Mouse (Mus musculus): Measurements from ENCODE around the gene Limk1. TPM values are rescaled to one million over a fixed set of nuclear protein-coding genes. Genes with fewer than 3 reads are reported as not detected.

The Limk1 gene
- 16.0 and 16.9 TPM in 2 replicates for polyA plus RNA-seq (2015; fragmentation: Nextera tagmentation; extraction: Ambion mirVana)

DNA sequence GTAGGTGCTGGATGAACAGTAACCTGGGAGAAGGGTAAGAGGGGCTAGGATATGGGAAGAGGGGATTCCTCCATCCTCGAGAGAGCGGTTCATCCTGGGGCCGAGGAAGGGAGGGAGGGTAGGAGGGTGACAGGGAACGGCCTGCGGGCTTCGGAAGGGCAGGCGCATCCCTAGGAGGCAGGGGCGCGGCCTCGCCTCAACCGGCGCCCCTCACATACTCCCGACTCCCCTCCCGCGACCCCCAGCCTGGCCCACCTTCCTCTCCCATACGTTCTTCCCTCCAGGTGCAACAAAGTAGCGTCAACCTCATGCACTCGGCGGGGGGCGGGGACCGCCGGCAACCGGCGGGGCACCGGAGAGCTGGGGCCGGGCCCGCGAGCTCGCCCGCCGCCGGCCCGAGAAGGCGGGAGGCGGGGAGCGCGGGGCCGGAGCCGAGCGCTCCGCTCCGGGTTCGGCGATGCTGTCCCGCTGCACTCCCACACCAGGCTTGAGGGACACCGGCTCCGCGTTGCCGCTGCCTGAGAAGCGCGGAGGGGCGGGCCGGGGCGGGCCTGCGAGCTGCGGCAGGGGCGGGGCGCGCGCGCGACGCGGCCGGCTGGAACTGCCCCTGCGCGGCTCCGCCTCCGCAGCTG is at the start of gene Limk1:
Gene Limk1, minus strand, starts transcription at position 513 of the 632 bp plus-strand sequence.
- Histone ChIP-seq H3K4me1 (peaks cover 23% of the 10 kb centered on the region), H3K27ac (replicated peaks) (peak within 1 kb of the TSS; percentile 94), H3K27me3 (no peaks in the 10 kb centered on the region), H3K4me3 (peak within 1 kb of the TSS; percentile 88), H3K4me2 (replicated peaks) (peak within 1 kb of the TSS; percentile 72), H3K36me3 (peaks cover 23% of the 10 kb centered on the region), H3K9ac (replicated peaks) (peak within 1 kb of the TSS; percentile 85), H3K9me3 (no peaks in the 10 kb centered on the region)
- WGBS, result under 1% methylated on average over 53 of the region's 69 CpGs
- peak; percentile 39 for ATAC-seq (replicated peaks)

DNA sequence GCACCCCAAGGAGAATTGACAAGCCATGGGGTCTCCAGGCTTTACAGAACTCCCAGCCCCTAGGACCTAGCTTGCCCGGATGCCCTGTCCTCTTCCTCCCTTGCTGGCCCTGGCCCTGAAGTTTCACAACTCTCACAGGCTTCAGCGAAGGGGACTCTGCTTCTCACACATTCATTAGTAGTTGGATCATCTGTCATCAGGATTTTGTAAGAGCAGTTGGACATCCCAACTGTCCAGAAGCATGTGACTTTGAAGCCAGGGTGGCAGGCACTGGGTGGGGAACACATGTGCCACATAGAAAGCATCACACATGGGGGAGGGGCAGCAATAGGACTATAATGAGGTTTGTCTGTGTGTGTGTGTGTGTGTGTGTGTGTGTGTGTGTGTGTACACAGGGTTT is 46.5 kb upstream of the Limk1 start:
- H3K27ac ChIP-seq (replicated peaks), result no peak overlapping the region
- H3K4me1 ChIP-seq, result no peaks in the 10 kb centered on the region
- no peaks in the 10 kb centered on the region for H3K36me3 ChIP-seq
- WGBS, result 88% methylated on average over 2 of the region's 2 CpGs
- H3K9me3 ChIP-seq, result no peaks in the 10 kb centered on the region
- ATAC-seq (replicated peaks), result no peak
- no peak overlapping the region for H3K4me3 ChIP-seq
- no peaks in the 10 kb centered on the region for H3K27me3 ChIP-seq
- no peak overlapping the region for H3K4me2 ChIP-seq (replicated peaks)
- no peak overlapping the region for H3K9ac ChIP-seq (replicated peaks)

DNA sequence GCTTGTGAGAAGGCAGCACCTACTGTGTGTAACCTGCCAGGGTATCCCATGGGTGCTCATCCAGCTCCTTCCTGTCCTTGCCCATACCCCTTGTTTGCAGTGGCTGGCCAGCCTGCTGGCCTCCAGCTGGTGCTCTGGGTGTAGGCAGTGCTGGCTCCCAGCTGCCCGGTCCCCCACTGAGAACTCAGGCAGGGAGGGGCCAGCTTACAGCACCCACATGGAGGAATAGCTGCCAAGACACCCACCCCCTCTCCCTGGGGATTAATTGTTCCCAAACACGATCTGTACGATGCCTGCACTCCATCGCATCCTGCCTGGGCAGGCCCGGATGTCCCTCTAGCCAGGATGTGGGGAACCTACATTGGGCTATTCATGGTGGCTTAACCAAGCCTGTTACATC is 45.7 kb upstream of the Limk1 start:
- H3K27ac ChIP-seq (replicated peaks), result no peak overlapping the region
- H3K9ac ChIP-seq (replicated peaks), result no peak overlapping the region
- WGBS, result 68% methylated on average over 5 of the region's 5 CpGs
- H3K4me2 ChIP-seq (replicated peaks), result no peak overlapping the region
- H3K4me1 ChIP-seq, result no peaks in the 10 kb centered on the region
- no peak for ATAC-seq (replicated peaks)
- no peaks in the 10 kb centered on the region for H3K36me3 ChIP-seq
- H3K4me3 ChIP-seq, result no peak overlapping the region
- no peaks in the 10 kb centered on the region for H3K9me3 ChIP-seq
- no peaks in the 10 kb centered on the region for H3K27me3 ChIP-seq

DNA sequence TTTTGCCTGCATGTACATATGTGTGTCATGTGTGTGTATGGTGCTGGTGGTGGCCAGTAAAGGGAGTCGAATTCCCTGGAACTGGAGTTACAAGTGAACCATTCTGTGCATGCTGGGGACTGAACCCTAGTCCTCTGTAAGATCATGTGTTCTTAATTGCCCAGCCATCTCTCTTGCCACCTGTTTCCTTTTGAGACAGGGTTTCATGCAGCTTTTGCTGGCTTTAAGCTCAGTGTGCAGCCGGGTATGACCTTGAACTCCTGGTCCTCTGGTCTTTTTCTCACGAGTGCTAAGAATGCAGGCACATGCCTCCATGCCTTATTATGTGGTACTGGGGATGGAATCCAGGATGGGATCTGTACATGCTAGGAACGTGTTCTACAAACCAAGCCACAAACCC is 44.8 kb upstream of the Limk1 start:
- no peaks in the 10 kb centered on the region for H3K9me3 ChIP-seq
- H3K27me3 ChIP-seq, result no peaks in the 10 kb centered on the region

DNA sequence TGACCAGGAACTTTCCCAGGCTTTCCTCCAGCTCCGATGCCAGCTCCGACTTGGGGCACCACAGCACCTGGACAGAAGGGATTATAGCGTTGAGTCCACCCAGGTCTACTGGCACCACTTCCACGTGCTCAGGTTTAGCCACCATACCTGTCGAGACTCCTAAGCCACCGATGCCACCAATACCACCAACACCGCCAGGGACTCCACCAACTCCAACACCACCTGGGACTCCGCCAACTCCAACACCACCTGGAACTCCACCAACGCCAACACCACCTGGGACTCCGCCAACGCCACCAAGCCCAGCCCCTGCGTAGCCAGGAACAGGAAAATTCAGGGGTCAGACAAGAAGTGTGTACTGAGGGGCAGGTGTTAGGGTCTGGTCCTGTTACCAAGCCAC is 40.7 kb upstream of the Limk1 start:
- H3K4me1 ChIP-seq, result no peaks in the 10 kb centered on the region
- H3K9ac ChIP-seq (replicated peaks), result no peak overlapping the region
- no peak overlapping the region for H3K27ac ChIP-seq (replicated peaks)
- H3K4me2 ChIP-seq (replicated peaks), result no peak overlapping the region
- H3K4me3 ChIP-seq, result no peak overlapping the region
- WGBS, result 94% methylated on average over 12 of the region's 12 CpGs
- ATAC-seq (replicated peaks), result no peak
- H3K9me3 ChIP-seq, result no peaks in the 10 kb centered on the region
- no peaks in the 10 kb centered on the region for H3K27me3 ChIP-seq
- no peaks in the 10 kb centered on the region for H3K36me3 ChIP-seq

More for the DNA sequence above, 44.8 kb upstream of the Limk1 start:
- no peaks in the 10 kb centered on the region for H3K36me3 ChIP-seq
- no peak for ATAC-seq (replicated peaks)
- H3K4me2 ChIP-seq (replicated peaks), result no peak overlapping the region
- H3K9ac ChIP-seq (replicated peaks), result no peak overlapping the region
- no peak overlapping the region for H3K4me3 ChIP-seq
- no peaks in the 10 kb centered on the region for H3K4me1 ChIP-seq
- no peak overlapping the region for H3K27ac ChIP-seq (replicated peaks)
- WGBS, result 80% methylated on average over 4 of the region's 4 CpGs

DNA sequence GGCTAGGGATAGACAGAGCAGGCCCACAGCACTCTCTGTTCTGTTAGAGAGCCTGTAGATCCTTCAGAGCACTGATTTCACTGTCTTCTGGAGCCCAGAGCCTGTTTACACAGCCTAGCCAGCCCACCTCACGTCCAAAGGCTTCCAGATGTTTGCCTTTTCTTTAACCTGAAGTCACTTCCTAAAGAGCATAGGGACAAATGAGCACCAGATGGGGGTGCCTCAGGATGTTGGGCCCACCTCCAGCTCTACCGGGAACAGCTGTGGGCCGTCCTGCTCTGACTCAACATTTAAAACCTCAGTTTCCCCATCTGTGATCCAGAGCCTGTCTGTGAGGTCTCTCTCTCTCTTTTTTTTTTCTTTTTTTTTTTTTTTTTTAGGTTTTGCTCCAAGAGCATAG is 40.1 kb upstream of the Limk1 start:
- Histone ChIP-seq H3K36me3 (no peaks in the 10 kb centered on the region), H3K9me3 (no peaks in the 10 kb centered on the region), H3K9ac (replicated peaks) (no peak overlapping the region), H3K4me3 (no peak overlapping the region), H3K4me2 (replicated peaks) (no peak overlapping the region), H3K27ac (replicated peaks) (no peak overlapping the region), H3K4me1 (no peaks in the 10 kb centered on the region), H3K27me3 (no peaks in the 10 kb centered on the region)
- 83% methylated on average over 3 of the region's 3 CpGs for WGBS
- no peak for ATAC-seq (replicated peaks)

DNA sequence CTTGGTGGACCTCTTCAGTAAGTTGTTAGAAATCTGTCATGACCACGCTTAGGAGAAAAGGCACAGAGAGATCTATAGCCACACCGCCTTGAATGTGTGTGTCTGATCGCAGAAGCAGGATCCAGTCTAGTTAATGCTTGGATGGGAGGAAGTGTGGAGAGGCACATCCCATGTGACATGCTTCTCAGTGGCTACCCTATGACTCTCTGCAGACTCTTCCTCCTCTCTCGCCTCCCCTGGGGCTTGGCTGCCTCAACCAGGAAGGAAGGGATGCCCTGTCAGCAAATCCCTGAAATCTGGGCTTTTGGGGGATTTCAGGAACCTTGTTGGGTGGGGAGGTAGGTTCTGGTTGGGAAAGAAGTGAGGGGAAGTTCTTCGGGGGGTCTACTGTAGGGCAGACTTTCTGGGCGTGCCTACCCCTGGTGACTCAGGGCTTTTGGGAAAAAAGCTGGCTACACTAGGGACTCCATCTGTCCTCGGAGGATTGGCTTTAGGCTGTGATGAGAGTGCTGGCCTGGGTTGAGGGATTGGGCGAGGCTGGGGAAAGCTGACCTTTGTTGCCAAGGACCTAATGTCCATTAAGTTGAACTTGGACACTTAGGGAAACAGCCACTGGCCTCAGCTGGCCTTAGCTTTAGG is 38.7 kb upstream of the Limk1 start:
- Histone ChIP-seq H3K27me3 (no peaks in the 10 kb centered on the region), H3K4me1 (no peaks in the 10 kb centered on the region), H3K27ac (replicated peaks) (no peak overlapping the region), H3K4me3 (no peak overlapping the region), H3K36me3 (no peaks in the 10 kb centered on the region), H3K4me2 (replicated peaks) (no peak overlapping the region), H3K9ac (replicated peaks) (no peak overlapping the region), H3K9me3 (no peaks in the 10 kb centered on the region)
- WGBS, result 84% methylated on average over 8 of the region's 8 CpGs
- ATAC-seq (replicated peaks), result no peak

DNA sequence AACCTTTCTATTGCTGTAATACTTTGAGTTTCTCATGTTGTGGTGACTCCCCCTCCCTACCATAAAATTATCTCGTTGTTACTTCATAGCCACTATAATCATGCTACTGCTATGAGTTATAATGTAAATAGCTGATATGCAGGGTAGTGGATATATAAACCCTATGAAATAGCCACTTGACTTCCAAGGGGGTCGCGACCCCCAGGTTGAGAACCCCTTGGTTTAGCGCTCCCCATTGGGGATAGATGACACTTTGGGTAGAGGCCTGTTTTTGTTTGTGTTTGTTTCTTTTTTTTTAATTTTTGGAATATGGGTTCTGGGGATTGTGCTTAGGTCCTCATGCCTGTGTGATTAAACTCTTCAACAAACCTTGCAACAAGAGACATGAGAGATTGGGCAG is 36.9 kb upstream of the Limk1 start:
- no peak for ATAC-seq (replicated peaks)

DNA sequence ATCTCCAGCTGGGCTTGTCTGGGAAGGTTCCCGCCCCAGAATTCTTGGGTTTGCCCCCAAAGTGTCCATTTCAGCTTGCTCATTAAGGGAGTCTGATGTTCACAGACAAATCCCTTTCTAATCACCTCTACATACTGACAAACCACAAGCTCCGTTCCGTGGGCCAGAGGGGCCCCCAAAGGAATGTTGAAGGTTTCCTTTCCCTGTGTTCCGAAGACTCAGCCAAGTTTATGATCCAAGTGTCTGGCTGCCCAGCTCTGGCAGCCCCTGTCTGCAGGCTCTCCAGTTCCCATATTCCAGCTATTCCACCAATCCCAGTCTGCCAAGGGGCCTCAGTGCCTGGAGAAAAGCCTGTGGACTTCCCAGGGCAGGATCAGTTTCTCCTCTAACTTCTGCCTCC is 31.7 kb upstream of the Limk1 start:
- no peak overlapping the region for H3K9ac ChIP-seq (replicated peaks)
- H3K4me3 ChIP-seq, result no peak overlapping the region
- no peaks in the 10 kb centered on the region for H3K4me1 ChIP-seq
- 58% methylated on average over 4 of the region's 4 CpGs for WGBS
- no peak overlapping the region for H3K4me2 ChIP-seq (replicated peaks)
- H3K27me3 ChIP-seq, result no peaks in the 10 kb centered on the region; the same call in 1 of the 2 replicates
- no peak overlapping the region for H3K27ac ChIP-seq (replicated peaks)
- no peak for ATAC-seq (replicated peaks)
- H3K36me3 ChIP-seq, result no peaks in the 10 kb centered on the region
- H3K9me3 ChIP-seq, result no peaks in the 10 kb centered on the region

More for the DNA sequence above, 36.9 kb upstream of the Limk1 start:
- no peak overlapping the region for H3K4me3 ChIP-seq
- H3K27me3 ChIP-seq, result no peaks in the 10 kb centered on the region
- H3K9me3 ChIP-seq, result no peaks in the 10 kb centered on the region
- WGBS, result 79% methylated on average over 4 of the region's 4 CpGs
- H3K4me2 ChIP-seq (replicated peaks), result no peak overlapping the region
- no peak overlapping the region for H3K27ac ChIP-seq (replicated peaks)
- no peaks in the 10 kb centered on the region for H3K4me1 ChIP-seq
- H3K36me3 ChIP-seq, result no peaks in the 10 kb centered on the region
- no peak overlapping the region for H3K9ac ChIP-seq (replicated peaks)

DNA sequence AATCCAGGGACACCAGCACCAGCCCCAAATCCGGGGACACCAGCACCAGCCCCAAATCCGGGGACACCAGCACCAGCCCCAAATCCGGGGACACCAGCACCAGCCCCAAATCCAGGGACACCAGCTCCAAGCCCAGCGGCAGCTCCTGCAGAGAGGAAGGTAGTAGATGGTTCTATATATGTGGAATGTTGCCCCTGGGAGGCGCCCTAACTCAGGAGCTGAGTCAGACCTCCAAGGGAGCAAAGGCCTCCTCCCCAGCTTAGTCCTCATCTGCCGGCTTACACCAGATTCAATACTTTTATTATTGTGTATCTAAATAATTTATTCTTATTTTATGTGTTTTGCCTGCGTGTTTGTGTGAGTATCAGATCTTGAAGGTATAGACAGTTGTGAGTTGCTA is 22.7 kb upstream of the Limk1 start:
- H3K36me3 ChIP-seq, result no peaks in the 10 kb centered on the region
- H3K9me3 ChIP-seq, result no peaks in the 10 kb centered on the region
- H3K27me3 ChIP-seq, result no peaks in the 10 kb centered on the region
- no peaks in the 10 kb centered on the region for H3K4me1 ChIP-seq
- H3K9ac ChIP-seq (replicated peaks), result no peak overlapping the region
- ATAC-seq (replicated peaks), result no peak
- no peak overlapping the region for H3K27ac ChIP-seq (replicated peaks)
- no peak overlapping the region for H3K4me3 ChIP-seq
- WGBS, result 73% methylated on average over 7 of the region's 7 CpGs
- no peak overlapping the region for H3K4me2 ChIP-seq (replicated peaks)

DNA sequence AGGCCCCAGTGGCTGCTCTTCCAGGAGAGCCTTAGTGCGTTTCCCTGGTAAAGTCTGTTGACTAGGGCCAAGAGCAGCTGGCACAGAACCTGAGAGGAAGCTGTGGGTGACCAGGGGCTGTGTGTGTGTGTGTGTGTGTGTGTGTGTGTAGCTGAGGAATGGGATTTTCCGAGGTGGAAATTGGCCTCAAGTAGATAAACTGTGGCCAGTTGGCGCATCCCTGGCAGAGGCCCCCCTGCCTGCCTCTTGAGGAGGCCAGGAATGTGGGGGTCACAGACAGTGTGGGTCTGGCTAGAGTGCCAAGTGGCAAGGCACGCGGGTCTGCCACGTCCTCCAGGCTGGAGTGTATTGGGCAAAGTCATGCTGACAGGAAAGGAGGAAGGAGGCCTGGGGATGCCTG is 20.9 kb upstream of the Limk1 start:
- no peak overlapping the region for H3K4me2 ChIP-seq (replicated peaks)
- H3K4me3 ChIP-seq, result no peak overlapping the region
- no peak overlapping the region for H3K27ac ChIP-seq (replicated peaks)
- no peak for ATAC-seq (replicated peaks)
- 59% methylated on average over 6 of the region's 6 CpGs for WGBS
- H3K9me3 ChIP-seq, result no peaks in the 10 kb centered on the region
- H3K27me3 ChIP-seq, result no peaks in the 10 kb centered on the region
- H3K36me3 ChIP-seq, result no peaks in the 10 kb centered on the region
- no peak overlapping the region for H3K9ac ChIP-seq (replicated peaks)
- no peaks in the 10 kb centered on the region for H3K4me1 ChIP-seq

DNA sequence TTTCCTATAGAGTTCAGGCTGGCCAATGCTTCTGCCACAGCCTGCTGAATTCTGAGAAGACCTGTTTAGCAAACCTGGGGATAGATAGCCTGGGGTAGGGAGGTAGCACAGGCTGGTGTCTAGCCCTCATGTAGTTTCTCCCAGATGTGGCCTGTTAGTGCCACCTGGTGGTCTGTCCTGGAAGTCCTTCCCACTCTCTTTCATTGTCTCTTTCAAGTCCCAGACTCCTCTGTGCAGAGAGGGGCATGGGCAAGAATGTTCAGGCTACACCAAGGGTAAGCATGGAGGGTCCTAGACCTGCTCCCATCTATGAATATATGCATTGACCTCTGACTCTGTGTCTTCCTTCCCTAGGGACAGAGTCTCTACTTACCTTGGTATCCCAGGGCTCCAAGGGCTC is 15.8 kb upstream of the Limk1 start:
- H3K4me3 ChIP-seq, result no peak overlapping the region
- peak; percentile 60 for ATAC-seq (replicated peaks)
- no peaks in the 10 kb centered on the region for H3K4me1 ChIP-seq
- no peaks in the 10 kb centered on the region for H3K27me3 ChIP-seq
- no peak overlapping the region for H3K4me2 ChIP-seq (replicated peaks)
- no peak overlapping the region for H3K9ac ChIP-seq (replicated peaks)
- no peak overlapping the region for H3K27ac ChIP-seq (replicated peaks)
- H3K36me3 ChIP-seq, result no peaks in the 10 kb centered on the region
- H3K9me3 ChIP-seq, result no peaks in the 10 kb centered on the region

DNA sequence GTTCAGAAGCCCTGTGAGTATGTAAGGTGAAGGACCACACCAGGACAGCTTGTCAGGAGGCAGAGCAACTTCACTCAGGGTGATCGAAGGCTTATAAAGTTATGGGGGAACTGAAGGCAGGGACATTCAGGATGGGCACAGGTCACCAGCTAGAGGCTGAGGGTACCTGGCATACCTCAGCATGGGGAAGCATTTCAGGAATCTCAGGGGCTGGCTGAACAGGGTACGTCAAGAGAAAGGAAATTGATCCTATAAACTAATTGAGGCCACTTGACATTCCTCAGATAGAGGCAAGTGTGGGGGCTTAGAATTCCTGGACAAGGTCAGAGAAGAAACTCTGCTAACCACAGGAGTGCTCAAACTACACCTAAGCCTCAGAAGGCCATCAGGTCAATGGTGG is 7.1 kb upstream of the Limk1 start:
- Histone ChIP-seq H3K4me1 (no peaks in the 10 kb centered on the region), H3K27me3 (no peaks in the 10 kb centered on the region), H3K9ac (replicated peaks) (no peak overlapping the region), H3K4me2 (replicated peaks) (no peak overlapping the region), H3K4me3 (no peak overlapping the region), H3K36me3 (no peaks in the 10 kb centered on the region), H3K27ac (replicated peaks) (no peak overlapping the region), H3K9me3 (no peaks in the 10 kb centered on the region)
- WGBS, result 79% methylated on average over 2 of the region's 2 CpGs
- ATAC-seq (replicated peaks), result no peak

Measured in forebrain, embryonic 15.5 days (tissue).